Mouse (Mus musculus) spleen, adult 2 months (tissue): ENCODE measurements around the gene Man2a1. TPM values are rescaled to one million over a fixed set of nuclear protein-coding genes. Genes with fewer than 3 reads are reported as not detected.

Experiments used
- DNase-seq, 2 experiments: peaks; one replicate each; pipeline versions ENCODE4 v3.0.0 to v3.0.0-alpha.2; 2012 to 2021; ENCODE audit warnings: low spot score in 2 of 2, low read depth in 1 of 2
- H3K27ac ChIP-seq: fragments of 200-500 bp; 2 replicates; pipeline ENCODE4 v1.5.1; 2012; ENCODE audit warnings: low read length, inconsistent platforms; ENCODE audit not compliant: insufficient read depth
- H3K27me3 ChIP-seq: fragments of 200-500 bp; 2 replicates; pipeline ENCODE4 v1.6.1; 2012; ENCODE audit warnings: mild to moderate bottlenecking, moderate library complexity, low read length, inconsistent platforms; ENCODE audit not compliant: control insufficient read depth, insufficient read depth
- H3K36me3 ChIP-seq: fragments of 200-500 bp; 2 replicates; pipeline ENCODE4 v1.6.1; 2012; ENCODE audit warnings: mild to moderate bottlenecking, low read length, inconsistent platforms; ENCODE audit not compliant: control insufficient read depth, insufficient read depth
- H3K4me1 ChIP-seq: fragments of 200-500 bp; 2 replicates; pipeline ENCODE4 v1.6.1; 2011; ENCODE audit warnings: inconsistent platforms; ENCODE audit not compliant: control insufficient read depth, insufficient read depth, insufficient read length
- H3K4me3 ChIP-seq: fragments of 200-500 bp; 2 replicates; pipeline ENCODE4 v1.5.1; 2011; ENCODE audit warnings: mild to moderate bottlenecking, inconsistent platforms; ENCODE audit not compliant: insufficient read depth, insufficient read length; ENCODE audit errors: extremely low read depth
- CTCF ChIP-seq: fragments of 200-500 bp; IDR thresholded peaks from 2 replicates; pipeline ENCODE4 v1.5.1; 2011; ENCODE audit warnings: mild to moderate bottlenecking, inconsistent platforms; ENCODE audit not compliant: insufficient read depth, insufficient read length, insufficient replicate concordance; ENCODE audit errors: extremely low read depth
- POLR2A ChIP-seq: fragments of 200-500 bp; IDR thresholded peaks from 2 replicates; pipeline ENCODE4 v1.6.1; 2011; ENCODE audit warnings: low read depth, low read length, inconsistent platforms
- WGBS: fragments of 180-500 bp; shearing (Covaris S2); methylation state at CpG from one replicate; pipeline ENCODE4 v1.1.7; 2018; 5-methylcytosine and 5-hydroxymethylcytosine counted together
- polyA plus RNA-seq: library from polyadenylated mRNA; depleted of rRNA; stranded (reverse); fragments of >200 nt; gene quantifications from 2 replicates; pipeline ENCODE4 v1.2.3, GENCODE M21; 2012

Gene Man2a1
- polyA plus RNA-seq, 1 experiment, result 10.6 TPM

GRCm38 (mm10) chr17:64615420-64615819 lies 14.9 kb downstream of the Man2a1 start:
- no peak for DNase-seq
- Histone ChIP-seq H3K4me1 (peaks cover 16% of the 10 kb centered on the region; the same call in 1 of the 2 replicates), H3K36me3 (peaks cover 2% of the 10 kb centered on the region; the same call in 1 of the 2 replicates), H3K27me3 (no peaks in the 10 kb centered on the region), H3K4me3 (no peak overlapping the region), H3K27ac (no peak overlapping the region)
- 53% methylated on average over 6 of the region's 6 CpGs for WGBS
- no peak for TF ChIP-seq CTCF
- no peak for TF ChIP-seq POLR2A

- Histone ChIP-seq H3K27ac (no peak overlapping the region), H3K27me3 (no peaks in the 10 kb centered on the region), H3K4me1 (peaks cover 23% of the 10 kb centered on the region; the same call in 1 of the 2 replicates), H3K4me3 (no peak overlapping the region), H3K36me3 (no peaks in the 10 kb centered on the region; the same call in 1 of the 2 replicates)
- TF ChIP-seq CTCF, result no peak
- no peak for TF ChIP-seq POLR2A
- DNase-seq, result no peak
- WGBS, result 84% methylated on average over 6 of the region's 6 CpGs
Observed at GRCm38 (mm10) chr17:64616259-64616658, 15.7 kb downstream of the Man2a1 start.

- TF ChIP-seq POLR2A (no peak), CTCF (no peak)
- peaks cover 32% of the 10 kb centered on the region; the same call in 1 of the 2 replicates for H3K4me1 ChIP-seq
- H3K36me3 ChIP-seq, result no peaks in the 10 kb centered on the region
- no peaks in the 10 kb centered on the region for H3K27me3 ChIP-seq
- no peak overlapping the region for H3K4me3 ChIP-seq
- H3K27ac ChIP-seq, result no peak overlapping the region; the same call in none of the 2 replicates
- 78% methylated on average over 4 of the region's 4 CpGs for WGBS
- no peak for DNase-seq
Observed at GRCm38 (mm10) chr17:64617838-64618237, 17.3 kb downstream of the Man2a1 start.

GRCm38 (mm10) chr17:64618996-64619395 lies 18.5 kb downstream of the Man2a1 start:
- H3K36me3 ChIP-seq, result no peaks in the 10 kb centered on the region
- DNase-seq, result no peak
- peaks cover 32% of the 10 kb centered on the region; the same call in 1 of the 2 replicates for H3K4me1 ChIP-seq
- H3K4me3 ChIP-seq, result no peak overlapping the region
- H3K27ac ChIP-seq, result no peak overlapping the region
- H3K27me3 ChIP-seq, result no peaks in the 10 kb centered on the region
- TF ChIP-seq POLR2A (no peak), CTCF (no peak)
- WGBS, result 87% methylated on average over 4 of the region's 4 CpGs

GRCm38 (mm10) chr17:64620135-64620534 lies 19.6 kb downstream of the Man2a1 start:
- peaks cover 28% of the 10 kb centered on the region; the same call in 1 of the 2 replicates for H3K4me1 ChIP-seq

GRCm38 (mm10) chr17:64620627-64621026 lies 20.1 kb downstream of the Man2a1 start:
- peaks cover 11% of the 10 kb centered on the region for H3K36me3 ChIP-seq
- WGBS, result 85% methylated on average over 3 of the region's 3 CpGs
- H3K27me3 ChIP-seq, result no peaks in the 10 kb centered on the region
- no peak for DNase-seq
- H3K4me1 ChIP-seq, result peaks cover 23% of the 10 kb centered on the region; the same call in 1 of the 2 replicates
- no peak overlapping the region for H3K27ac ChIP-seq
- TF ChIP-seq CTCF (no peak), POLR2A (no peak)
- H3K4me3 ChIP-seq, result no peak overlapping the region

More at GRCm38 (mm10) chr17:64620135-64620534, 19.6 kb downstream of the Man2a1 start:
- Histone ChIP-seq H3K27me3 (no peaks in the 10 kb centered on the region), H3K4me3 (no peak overlapping the region), H3K36me3 (peaks cover 6% of the 10 kb centered on the region), H3K27ac (no peak overlapping the region)
- no peak for DNase-seq
- WGBS, result 81% methylated on average over 9 of the region's 9 CpGs
- TF ChIP-seq CTCF (no peak), POLR2A (no peak)

GRCm38 (mm10) chr17:64621226-64621625 lies 20.7 kb downstream of the Man2a1 start:
- no peak for DNase-seq
- H3K4me1 ChIP-seq, result peaks cover 21% of the 10 kb centered on the region; the same call in 1 of the 2 replicates
- no peak overlapping the region for H3K27ac ChIP-seq
- WGBS, result 62% methylated on average over 8 of the region's 8 CpGs
- no peak for TF ChIP-seq CTCF
- no peak for TF ChIP-seq POLR2A
- no peaks in the 10 kb centered on the region for H3K27me3 ChIP-seq
- H3K36me3 ChIP-seq, result peaks cover 14% of the 10 kb centered on the region
- no peak overlapping the region for H3K4me3 ChIP-seq
